In genomic region chr8:88637092-88638000, GRCm38 (mm10) we compare ENCODE assay signal across 21 mouse cellular contexts. TPM values are rescaled to one million over a fixed set of nuclear protein-coding genes. Genes with fewer than 3 reads are reported as not detected.
A peak's percentile ranks its signal among the peaks of the same experiment; 100 is the strongest.
DNase-seq lines count a peak whose midpoint lies in the region; ATAC-seq and TF ChIP-seq lines count a peak whose summit lies in the region.
"Had no signal": no experiment of that assay in that cellular context is flagged by ENCODE, and none has a peak within 500 bp of the region (broad histone marks: within the 10 kb centered on the region; RNA-seq: fewer than 3 reads in every experiment).

No protein-coding gene starts in this region.

- H3K36me3 ChIP-seq in liver, postnatal 0 days (replicated peaks; ENCODE audit: insufficient read depth, low read length), result peaks cover 5% of the 10 kb centered on the region; the same call in 1 of the 2 replicates
- no peaks in the 10 kb centered on the region for H3K36me3 ChIP-seq in MEL (ENCODE audit: control insufficient read depth in 1 of 2, insufficient read depth in 2 of 2, low read length in 2 of 2)
- H3K36me3 ChIP-seq: embryonic facial prominence, embryonic 12.5 days; forebrain, embryonic 10.5 days; heart, embryonic 13.5 days; hindbrain, embryonic 10.5 days; limb, embryonic 13.5 days; midbrain, embryonic 13.5 days; stomach, embryonic 15.5 days had no signal

- peak overlapping the region; percentile 18; the same call in 1 of the 2 replicates for H3K4me2 ChIP-seq in liver, postnatal 0 days (ENCODE audit: low read depth, low read length)
- H3K4me2 ChIP-seq: embryonic facial prominence, embryonic 12.5 days; heart, embryonic 13.5 days; limb, embryonic 13.5 days; midbrain, embryonic 13.5 days; stomach, embryonic 15.5 days had no signal

- ATAC-seq in liver, postnatal 0 days, result no peak
- peak; percentile 46 for ATAC-seq in megakaryocyte, adult 5-6 weeks (ENCODE audit: poor library complexity, severe bottlenecking)
- ATAC-seq: intestine, embryonic 16.5 days; midbrain, embryonic 13.5 days had no signal

- H3K4me3 ChIP-seq in liver, postnatal 0 days (ENCODE audit: low read depth, low read length), result no peak overlapping the region
- no peak overlapping the region for H3K4me3 ChIP-seq in MEL (ENCODE audit: control insufficient read depth in 1 of 2, insufficient read depth in 1 of 2, low read depth in 2 of 2, low read length in 2 of 2)
- H3K4me3 ChIP-seq: embryonic facial prominence, embryonic 12.5 days; forebrain, embryonic 10.5 days; heart, embryonic 13.5 days; hindbrain, embryonic 10.5 days; limb, embryonic 13.5 days; midbrain, embryonic 13.5 days; stomach, embryonic 15.5 days had no signal

- no peak for TF ChIP-seq EP300 in liver, postnatal 0 days (IDR thresholded peaks at IDR 0.05; ENCODE audit: low read depth)
- TF ChIP-seq EP300 in MEL (IDR thresholded peaks at IDR 0.05; ENCODE audit: low read depth in 1 of 2, low read length in 2 of 2), result no peak

- TF ChIP-seq RAD21 in MEL (IDR thresholded peaks at IDR 0.05; ENCODE audit: low read depth, low read length), result no peak

- intact Hi-C loops in heart, postnatal 36 days (cut with DNase I), result no loop called here

- no peaks in the 10 kb centered on the region for H3K27me3 ChIP-seq in liver, postnatal 0 days (ENCODE audit: insufficient read depth, low read length)
- no peaks in the 10 kb centered on the region; a peak in 1 of 4 replicates for H3K27me3 ChIP-seq in MEL (ENCODE audit: control insufficient read depth in 1 of 2, insufficient read depth in 2 of 2, low read length in 2 of 2)
- H3K27me3 ChIP-seq: embryonic facial prominence, embryonic 12.5 days; heart, embryonic 13.5 days; limb, embryonic 13.5 days; midbrain, embryonic 13.5 days; stomach, embryonic 15.5 days had no signal

- H3K9ac ChIP-seq in liver, postnatal 0 days (replicated peaks), result no peak overlapping the region
- H3K9ac ChIP-seq in MEL (ENCODE audit: control insufficient read depth, low read depth, low read length, poor library complexity, severe bottlenecking), result no peak overlapping the region
- H3K9ac ChIP-seq: embryonic facial prominence, embryonic 12.5 days; heart, embryonic 13.5 days; limb, embryonic 13.5 days; midbrain, embryonic 13.5 days; stomach, embryonic 15.5 days had no signal

- TF ChIP-seq CTCF in liver, postnatal 0 days (IDR thresholded peaks at IDR 0.05; ENCODE audit: low read depth), result no peak
- no peak for TF ChIP-seq CTCF in MEL (IDR thresholded peaks at IDR 0.05 in 2 of 3, conservative IDR thresholded peaks at IDR 0.05 in 1 of 3; ENCODE audit: control insufficient read depth in 1 of 3, insufficient read depth in 1 of 3, low read depth in 2 of 3, low read length in 3 of 3, poor library complexity in 1 of 3, severe bottlenecking in 1 of 3)

- H3K4me1 ChIP-seq in liver, postnatal 0 days (ENCODE audit: insufficient read depth), result peaks cover 30% of the 10 kb centered on the region
- H3K4me1 ChIP-seq in MEL (ENCODE audit: control insufficient read depth in 1 of 2, insufficient read depth in 2 of 2, low read length in 2 of 2), result peaks cover 0 to 12% of the 10 kb centered on the region in 2 experiments
- H3K4me1 ChIP-seq: limb, embryonic 13.5 days; midbrain, embryonic 13.5 days; stomach, embryonic 15.5 days had no signal

- TF ChIP-seq POLR2A in MEL (IDR thresholded peaks at IDR 0.05; ENCODE audit: control insufficient read depth in 1 of 2, insufficient read depth in 1 of 2, low read depth in 1 of 2, low read length in 2 of 2, poor library complexity in 1 of 2), result no peak

- peaks cover 8% of the 10 kb centered on the region; the same call in 1 of the 2 replicates for H3K79me2 ChIP-seq in MEL (ENCODE audit: control insufficient read depth, insufficient read depth, low read length, poor library complexity)

- WGBS in liver, postnatal 0 days (ENCODE audit: insufficient replicate concordance), result 69% methylated on average over 9 of the region's 9 CpGs

- peak; percentile 39 for DNase-seq in liver, postnatal 0 days
- DNase-seq in liver, result no peak
- peak; percentile 30 for DNase-seq in MEL (ENCODE audit: low read depth, low spot score)
- DNase-seq in spleen, postnatal 36 days (ENCODE audit: low spot score in 2 of 2), result peak; percentile 85 to 88
- DNase-seq in cerebellum, postnatal 10 days, result no peak
- DNase-seq in heart, postnatal 36 days, result no peak
- DNase-seq in right cerebral cortex, adult 2 months (ENCODE audit: low spot score in 2 of 2), result no peak
- DNase-seq: adrenal gland, adult 2 months; cerebellum, adult 2 months; gastrocnemius, postnatal 36 days; right cerebral cortex, postnatal 25 days; thymus, postnatal 14 days had no signal

- H3K27ac ChIP-seq in liver, postnatal 0 days (ENCODE audit: low read depth), result peak overlapping the region; percentile 60; the same call in 1 of the 2 replicates
- no peak overlapping the region for H3K27ac ChIP-seq in MEL (ENCODE audit: control insufficient read depth, low read depth, low read length)
- H3K27ac ChIP-seq: embryonic facial prominence, embryonic 12.5 days; forebrain, embryonic 10.5 days; heart, embryonic 13.5 days; hindbrain, embryonic 10.5 days; limb, embryonic 13.5 days; midbrain, embryonic 13.5 days; stomach, embryonic 15.5 days had no signal

- H3K9me3 ChIP-seq in liver, postnatal 0 days (ENCODE audit: low read length), result no peaks in the 10 kb centered on the region
- H3K9me3 ChIP-seq in MEL (replicated peaks; ENCODE audit: insufficient read depth, low read length), result no peaks in the 10 kb centered on the region
- H3K9me3 ChIP-seq: embryonic facial prominence, embryonic 12.5 days; forebrain, embryonic 10.5 days; heart, embryonic 13.5 days; hindbrain, embryonic 10.5 days; limb, embryonic 13.5 days; stomach, embryonic 15.5 days had no signal

TF ChIP-seq in MEL, 35 proteins besides CTCF, POLR2A, EP300 and RAD21:
- TF ChIP-seq MAX (IDR thresholded peaks at IDR 0.05; ENCODE audit: low read length), result no peak
- no peak for TF ChIP-seq RCOR1 (IDR thresholded peaks at IDR 0.05; ENCODE audit: low read depth, low read length)
- TF ChIP-seq ETS1 (IDR thresholded peaks at IDR 0.05; ENCODE audit: low read depth, low read length), result no peak
- TF ChIP-seq TBP (IDR thresholded peaks at IDR 0.05; ENCODE audit: low read depth, low read length), result no peak
- TF ChIP-seq KAT2A (conservative IDR thresholded peaks at IDR 0.05; ENCODE audit: low read depth, low read length), result no peak
- TF ChIP-seq USF2 (IDR thresholded peaks at IDR 0.05; ENCODE audit: borderline replicate concordance in 1 of 2, insufficient read depth in 1 of 2, low read depth in 1 of 2, low read length in 2 of 2), result no peak
- TF ChIP-seq MAZ (IDR thresholded peaks at IDR 0.05; ENCODE audit: low read depth, low read length), result no peak
- TF ChIP-seq SIN3A (IDR thresholded peaks at IDR 0.05; ENCODE audit: low read length), result no peak
- no peak for TF ChIP-seq E2F4 (IDR thresholded peaks at IDR 0.05; ENCODE audit: borderline replicate concordance, low read depth, low read length)
- TF ChIP-seq CHD2 (IDR thresholded peaks at IDR 0.05; ENCODE audit: low read length), result no peak
- TF ChIP-seq CHD1 (IDR thresholded peaks at IDR 0.05; ENCODE audit: low read depth, low read length), result no peak
- no peak for TF ChIP-seq MYC (IDR thresholded peaks at IDR 0.05; ENCODE audit: low read depth, low read length)
- no peak for TF ChIP-seq ZC3H11A (IDR thresholded peaks at IDR 0.05; ENCODE audit: low read depth, low read length)
- no peak for TF ChIP-seq MEF2A (IDR thresholded peaks at IDR 0.05; ENCODE audit: extremely low read depth, insufficient replicate concordance, low read depth, low read length, poor library complexity, severe bottlenecking)
- no peak for TF ChIP-seq BHLHE40 (IDR thresholded peaks at IDR 0.05; ENCODE audit: borderline replicate concordance, low read depth, low read length)
- TF ChIP-seq ELF1 (IDR thresholded peaks at IDR 0.05; ENCODE audit: low read depth, low read length), result no peak
TF ChIP-seq in MEL: peak in this region for 0.

RNA-seq across cellular contexts. Expression of gene Snx20, which starts 1.4 kb away (rescaled TPM):
- polyA plus RNA-seq in liver, postnatal 0 days (2015; fragmentation: Nextera tagmentation; extraction: Ambion mirVana), result 6.0 TPM in 2 replicates
- 10.1 and 13.3 TPM in 2 replicates for total RNA-seq in MEL (2012; rRNA removed)
- 10 to 100 TPM in 1 of 2 experiments, not detected in 1; 15.9 TPM for polyA plus RNA-seq in MEL (2012; ENCODE audit: insufficient read depth in 1 of 2, insufficient read length in 2 of 2, low read depth in 1 of 2, low replicate concordance in 2 of 2, missing spikeins in 1 of 2)
- 60.5 and 64.6 TPM in 2 replicates for total RNA-seq in megakaryocyte, adult 5-6 weeks (2015)
- 71.3 and 73.0 TPM in 2 replicates for total RNA-seq in megakaryocyte, adult 5-6 weeks (2017)
- total RNA-seq in heart, postnatal 36 days (2021), result 1 to 10 TPM in 1 of 2 experiments, under 1 TPM in 1; 0.94 to 1.6 TPM

RNA-seq across cellular contexts. Expression of gene Nod2, which starts 9.8 kb away (rescaled TPM):
- 0.07 and 0.08 TPM in 2 replicates for polyA plus RNA-seq in liver, postnatal 0 days (2015; fragmentation: Nextera tagmentation; extraction: Ambion mirVana)
- 0.42 and 0.50 TPM in 2 replicates for total RNA-seq in MEL (2012; rRNA removed)
- under 1 TPM in 1 of 2 experiments, not detected in 1; 0.22 TPM for polyA plus RNA-seq in MEL (2012; ENCODE audit: insufficient read depth in 1 of 2, insufficient read length in 2 of 2, low read depth in 1 of 2, low replicate concordance in 2 of 2, missing spikeins in 1 of 2)
- total RNA-seq in megakaryocyte, adult 5-6 weeks (2015), result 3.8 and 4.0 TPM in 2 replicates
- total RNA-seq in megakaryocyte, adult 5-6 weeks (2017), result 2.5 and 4.0 TPM in 2 replicates
- total RNA-seq in heart, postnatal 36 days (2021), result 1 to 10 TPM; 1.1 to 1.4 TPM

RNA-seq across cellular contexts. Expression of gene Cyld, which starts 59.5 kb away (rescaled TPM):
- polyA plus RNA-seq in liver, postnatal 0 days (2015; fragmentation: Nextera tagmentation; extraction: Ambion mirVana), result 3.7 and 4.6 TPM in 2 replicates
- total RNA-seq in MEL (2012; rRNA removed), result 7.2 and 8.4 TPM in 2 replicates
- 1 to 10 TPM in 1 of 2 experiments, not detected in 1; 7.8 TPM for polyA plus RNA-seq in MEL (2012; ENCODE audit: insufficient read depth in 1 of 2, insufficient read length in 2 of 2, low read depth in 1 of 2, low replicate concordance in 2 of 2, missing spikeins in 1 of 2)
- 40.6 and 41.9 TPM in 2 replicates for total RNA-seq in megakaryocyte, adult 5-6 weeks (2015)
- 50.0 and 61.9 TPM in 2 replicates for total RNA-seq in megakaryocyte, adult 5-6 weeks (2017)
- 10 to 100 TPM; 25.4 to 31.5 TPM for total RNA-seq in heart, postnatal 36 days (2021)

Comparison
In these comparisons a context has a peak if more than half of its experiments do, and no peak if none do; other contexts are left out.
1. DNase-seq: peak in liver, postnatal 0 days (single experiment), MEL (single experiment) and spleen, postnatal 36 days (2 of 2); none in liver (single experiment), cerebellum, postnatal 10 days (0 of 2), heart, postnatal 36 days (0 of 2) and right cerebral cortex, adult 2 months (0 of 2).